Mouse (Mus musculus) brain, embryonic 14.5 days (tissue): ENCODE results near the gene Zbtb20.

Experiments used
- CTCF ChIP-seq: fragments of 200-500 bp; IDR thresholded peaks from 2 replicates; pipeline ENCODE4 v1.5.1; 2012; ENCODE audit warnings: inconsistent platforms, mild to moderate bottlenecking, moderate library complexity, borderline replicate concordance; ENCODE audit not compliant: insufficient read depth, insufficient read length; ENCODE audit errors: extremely low read depth
- POLR2A ChIP-seq: fragments of 200-500 bp; IDR thresholded peaks from 2 replicates; pipeline ENCODE4 v1.6.1; 2012; ENCODE audit warnings: mild to moderate bottlenecking, inconsistent platforms, borderline replicate concordance; ENCODE audit not compliant: poor library complexity, insufficient read depth, insufficient read length, severe bottlenecking; ENCODE audit errors: extremely low read depth

- TF ChIP-seq POLR2A (no peak), CTCF (no peak)
Measured at GRCm38 (mm10) chr16:43647641-43648040, 772.0 kb downstream of the Zbtb20 start.
